Mouse (Mus musculus) heart, adult 2 months (tissue): ENCODE measurements around the gene Dguok.

ENCODE experiments used
- CTCF ChIP-seq: fragments of 200-600 bp; IDR thresholded peaks from 2 replicates; pipeline ENCODE4 v1.8.1; 2022; ENCODE audit warnings: antibody characterized with exemption, mild to moderate bottlenecking, moderate library complexity
- POLR2A ChIP-seq: fragments of 200-500 bp; IDR thresholded peaks from 2 replicates; pipeline ENCODE4 v1.6.1; 2011; ENCODE audit warnings: mild to moderate bottlenecking, low read depth, low read length, control low read depth; ENCODE audit not compliant: insufficient read depth

DNA sequence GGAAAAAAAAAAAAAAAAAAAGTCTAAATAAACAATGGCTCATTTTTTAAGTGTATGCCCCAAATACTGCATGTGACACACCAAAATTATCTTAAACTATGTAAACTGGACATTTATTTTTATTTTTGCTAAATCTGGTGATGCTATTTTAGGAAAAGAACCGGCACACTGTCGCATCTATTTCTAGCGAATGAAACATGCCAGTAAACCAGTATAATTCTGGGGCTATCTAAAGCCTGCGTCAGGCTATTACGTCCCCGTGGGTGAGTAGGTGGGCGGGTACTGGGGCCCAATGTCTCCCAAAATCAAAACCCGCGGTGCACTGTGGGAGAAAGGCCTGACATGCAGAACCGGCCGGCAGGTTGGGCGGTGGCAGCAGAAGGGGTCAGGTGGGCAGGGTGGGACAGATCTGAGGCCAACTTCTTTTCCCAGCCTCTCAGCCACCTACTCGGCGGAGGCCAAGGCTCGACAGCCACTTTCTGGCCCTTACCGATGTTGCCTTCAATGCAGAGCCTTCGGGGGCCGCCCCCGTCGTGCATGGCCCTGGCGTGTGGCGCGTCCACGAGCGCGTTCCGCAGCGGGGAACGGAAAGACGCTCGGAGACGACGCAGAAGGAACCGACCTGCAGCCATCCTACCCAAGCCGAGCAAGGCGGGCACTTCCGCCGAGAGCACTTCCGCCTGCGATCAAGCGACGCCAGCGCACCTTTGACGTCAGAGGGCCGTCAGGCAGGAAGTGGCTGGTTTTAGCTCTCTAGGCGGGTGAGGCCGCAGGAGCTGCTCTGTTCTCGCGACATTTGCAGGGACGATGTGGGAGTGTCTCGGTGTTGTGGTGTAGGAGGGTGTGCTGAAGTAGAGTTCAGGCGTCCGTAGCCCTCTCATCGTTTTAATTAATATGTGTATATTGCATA is at the start of gene Dguok:
- TF ChIP-seq CTCF (peak; percentile 20; the same call in 1 of the 2 replicates), POLR2A (peak; percentile 94)
